Mouse (Mus musculus) hindlimb bud, embryonic 11.5 days (tissue): ENCODE data around the gene E130114P18Rik.

Source experiments
- DNase-seq: peaks from one replicate; pipeline ENCODE4 v3.0.0-alpha.2; 2012; ENCODE audit warnings: low read depth, low spot score; ENCODE audit errors: extremely low spot score

E130114P18Rik gene

GRCm38 (mm10) chr4:97805896-97806808 is 28.3 kb upstream of the E130114P18Rik start:
- no peak for DNase-seq

- no peak for DNase-seq
These were observed 27.4 kb upstream of the E130114P18Rik start for GRCm38 (mm10) chr4:97805255-97805654.

GRCm38 (mm10) chr4:97804638-97805037 is 26.8 kb upstream of the E130114P18Rik start:
- DNase-seq, result no peak

GRCm38 (mm10) chr4:97803791-97804190 is 25.9 kb upstream of the E130114P18Rik start:
- no peak for DNase-seq

GRCm38 (mm10) chr4:97796505-97796904 is 18.6 kb upstream of the E130114P18Rik start:
- DNase-seq, result no peak

GRCm38 (mm10) chr4:97795957-97796356 is 18.1 kb upstream of the E130114P18Rik start:
- DNase-seq, result no peak

GRCm38 (mm10) chr4:97794865-97795264 is 17.0 kb upstream of the E130114P18Rik start:
- no peak for DNase-seq

- DNase-seq, result no peak
These were observed 16.1 kb upstream of the E130114P18Rik start for GRCm38 (mm10) chr4:97793931-97794330.

GRCm38 (mm10) chr4:97788537-97788936 is 10.7 kb upstream of the E130114P18Rik start:
- no peak for DNase-seq

GRCm38 (mm10) chr4:97787515-97787914 is 9.6 kb upstream of the E130114P18Rik start:
- no peak for DNase-seq

- DNase-seq, result no peak
These were observed 8.7 kb upstream of the E130114P18Rik start for GRCm38 (mm10) chr4:97786571-97786970.

GRCm38 (mm10) chr4:97785547-97786271 is 7.8 kb upstream of the E130114P18Rik start:
- no peak for DNase-seq

- no peak for DNase-seq
These were observed 6.4 kb upstream of the E130114P18Rik start for GRCm38 (mm10) chr4:97784236-97784635.

- DNase-seq, result no peak
These were observed 5.4 kb upstream of the E130114P18Rik start for GRCm38 (mm10) chr4:97783073-97783879.

- DNase-seq, result no peak
These were observed 4.6 kb upstream of the E130114P18Rik start for GRCm38 (mm10) chr4:97782497-97782896.

- DNase-seq, result no peak
These were observed 4.2 kb upstream of the E130114P18Rik start for GRCm38 (mm10) chr4:97782069-97782468.

- DNase-seq, result no peak
These were observed 3.0 kb upstream of the E130114P18Rik start for GRCm38 (mm10) chr4:97780666-97781435.

- no peak for DNase-seq
These were observed 2.1 kb upstream of the E130114P18Rik start for GRCm38 (mm10) chr4:97780024-97780423.

- DNase-seq, result no peak
These were observed 1.4 kb upstream of the E130114P18Rik start for GRCm38 (mm10) chr4:97779003-97779930.
